Mouse (Mus musculus) MEL (cell line): ENCODE data around the gene Tmc2.

Experiments used
- CHD1 ChIP-seq: IDR thresholded peaks from 2 replicates; pipeline ENCODE4 v1.6.1; 2012; ENCODE audit warnings: low read depth, mild to moderate bottlenecking, inconsistent platforms, low read length, improper control_type of control experiment
- CHD2 ChIP-seq: IDR thresholded peaks from 2 replicates; pipeline ENCODE4 v1.6.1; 2011; ENCODE audit warnings: low read length, improper control_type of control experiment
- CTCF ChIP-seq, 3 experiments: IDR thresholded peaks in 2 of 3; conservative IDR thresholded peaks in 1 of 3; 2 replicates each; pipeline ENCODE4 v1.5.1; 2011 to 2012; ENCODE audit warnings: low read length in 3 of 3, low read depth in 2 of 3, mild to moderate bottlenecking in 2 of 3, improper control_type of control experiment in 1 of 3, inconsistent platforms in 1 of 3, mixed read lengths in 1 of 3, moderate library complexity in 1 of 3; ENCODE audit not compliant: control insufficient read depth in 1 of 3, insufficient read depth in 1 of 3, poor library complexity in 1 of 3, severe bottlenecking in 1 of 3
- EP300 ChIP-seq, 2 experiments: IDR thresholded peaks; 2 replicates each; pipeline ENCODE4 v1.6.1; 2011; ENCODE audit warnings: improper control_type of control experiment in 2 of 2, low read length in 2 of 2, low read depth in 1 of 2, mild to moderate bottlenecking in 1 of 2
- GABPA ChIP-seq: IDR thresholded peaks from 2 replicates; pipeline ENCODE4 v1.6.1; 2012; ENCODE audit warnings: low read depth, mild to moderate bottlenecking, inconsistent platforms, low read length, improper control_type of control experiment, moderate library complexity
- MAFK ChIP-seq: IDR thresholded peaks from 2 replicates; pipeline ENCODE4 v1.6.1; 2011; ENCODE audit warnings: low read depth, mild to moderate bottlenecking, low read length, improper control_type of control experiment, borderline replicate concordance
- MAZ ChIP-seq: IDR thresholded peaks from 2 replicates; pipeline ENCODE4 v1.6.1; 2012; ENCODE audit warnings: low read depth, mild to moderate bottlenecking, inconsistent platforms, low read length, improper control_type of control experiment
- POLR2A ChIP-seq, 2 experiments: IDR thresholded peaks; 2 replicates each; pipeline ENCODE4 v1.6.1; 2011 to 2012; ENCODE audit warnings: low read length in 2 of 2, mild to moderate bottlenecking in 2 of 2, control low read depth in 1 of 2, improper control_type of control experiment in 1 of 2, low read depth in 1 of 2, moderate library complexity in 1 of 2; ENCODE audit not compliant: control insufficient read depth in 1 of 2, insufficient read depth in 1 of 2, poor library complexity in 1 of 2
- TBP ChIP-seq: IDR thresholded peaks from 2 replicates; pipeline ENCODE4 v1.8.0; 2011; ENCODE audit warnings: low read depth, low read length, improper control_type of control experiment
- TCF12 ChIP-seq: IDR thresholded peaks from 2 replicates; pipeline ENCODE4 v1.6.1; 2014; ENCODE audit warnings: low read depth, mild to moderate bottlenecking, inconsistent platforms, low read length, improper control_type of control experiment, moderate library complexity
- ZMIZ1 ChIP-seq: IDR thresholded peaks from 2 replicates; pipeline ENCODE4 v1.6.1; 2012; ENCODE audit warnings: low read depth, mild to moderate bottlenecking, inconsistent platforms, low read length, improper control_type of control experiment, moderate library complexity

- TF ChIP-seq CHD2, result no peak
- no peak for TF ChIP-seq POLR2A (IDR thresholded peaks at IDR 0.05; ENCODE audit: control insufficient read depth in 1 of 2, insufficient read depth in 1 of 2, low read depth in 1 of 2, low read length in 2 of 2, poor library complexity in 1 of 2)
- no peak for TF ChIP-seq CTCF (IDR thresholded peaks at IDR 0.05 in 2 of 3, conservative IDR thresholded peaks at IDR 0.05 in 1 of 3; ENCODE audit: control insufficient read depth in 1 of 3, insufficient read depth in 1 of 3, low read depth in 2 of 3, low read length in 3 of 3, poor library complexity in 1 of 3, severe bottlenecking in 1 of 3)
- TF ChIP-seq MAFK, result no peak
- TF ChIP-seq TCF12, result no peak
- no peak for TF ChIP-seq CHD1
- no peak for TF ChIP-seq GABPA
- no peak for TF ChIP-seq TBP
- no peak for TF ChIP-seq MAZ
- TF ChIP-seq ZMIZ1, result no peak
- TF ChIP-seq EP300 (IDR thresholded peaks at IDR 0.05; ENCODE audit: low read depth in 1 of 2, low read length in 2 of 2), result no peak
Observed at GRCm38 (mm10) chr2:130155851-130156250, 39.1 kb upstream of the Tmc2 start.
